In genomic region chr1:30414881-30415439, GRCm38 (mm10) we compare ENCODE assay signal across 17 mouse cellular contexts.
"Had no signal": no experiment of that assay in that cellular context is flagged by ENCODE, and none has a peak within 500 bp of the region (broad histone marks: within the 10 kb centered on the region; RNA-seq: fewer than 3 reads in every experiment).

No protein-coding gene starts in this region.

- H3K27ac ChIP-seq: limb, embryonic 15.5 days; liver, embryonic 12.5 days; lung, embryonic 15.5 days; macrophage; midbrain, embryonic 12.5 days; neural tube, embryonic 13.5 days had no signal

- ATAC-seq: liver, embryonic 12.5 days; midbrain, embryonic 16.5 days had no signal

- H3K9ac ChIP-seq: limb, embryonic 15.5 days; liver, embryonic 12.5 days; lung, embryonic 15.5 days; midbrain, embryonic 12.5 days; neural tube, embryonic 13.5 days had no signal

- DNase-seq: kidney, postnatal 36 days; layer of hippocampus, adult 9-11 months; layer of hippocampus, postnatal 36 days; lung, postnatal 14 days; retina, postnatal 1 day; right cerebral cortex, postnatal 4 days; spleen, adult 18-20 months; thymus, adult 18-20 months; thymus, postnatal 14 days had no signal

- H3K4me1 ChIP-seq: limb, embryonic 15.5 days; liver, embryonic 12.5 days; lung, embryonic 15.5 days; megakaryocyte, embryonic 14.5 days; midbrain, embryonic 12.5 days; neural tube, embryonic 13.5 days had no signal

- H3K4me2 ChIP-seq: limb, embryonic 15.5 days; liver, embryonic 12.5 days; lung, embryonic 15.5 days; midbrain, embryonic 12.5 days; neural tube, embryonic 13.5 days had no signal

- H3K9me3 ChIP-seq: limb, embryonic 15.5 days; liver, embryonic 12.5 days; lung, embryonic 15.5 days; megakaryocyte, embryonic 14.5 days; midbrain, embryonic 12.5 days; neural tube, embryonic 13.5 days had no signal

- H3K4me3 ChIP-seq: limb, embryonic 15.5 days; liver, embryonic 12.5 days; lung, embryonic 15.5 days; megakaryocyte, embryonic 14.5 days; midbrain, embryonic 12.5 days; neural tube, embryonic 13.5 days had no signal

- H3K27me3 ChIP-seq: limb, embryonic 15.5 days; liver, embryonic 12.5 days; lung, embryonic 15.5 days; megakaryocyte, embryonic 14.5 days; midbrain, embryonic 12.5 days; neural tube, embryonic 13.5 days had no signal

- H3K36me3 ChIP-seq: limb, embryonic 15.5 days; liver, embryonic 12.5 days; lung, embryonic 15.5 days; midbrain, embryonic 12.5 days; neural tube, embryonic 13.5 days had no signal
